Mouse (Mus musculus) lung, postnatal 36 days (tissue): ENCODE results near the gene Pip4k2a.

Source experiments
- DNase-seq: peaks from one replicate; pipeline ENCODE4 v3.0.0; 2022; ENCODE audit warnings: mixed read lengths

Pip4k2a gene

DNA sequence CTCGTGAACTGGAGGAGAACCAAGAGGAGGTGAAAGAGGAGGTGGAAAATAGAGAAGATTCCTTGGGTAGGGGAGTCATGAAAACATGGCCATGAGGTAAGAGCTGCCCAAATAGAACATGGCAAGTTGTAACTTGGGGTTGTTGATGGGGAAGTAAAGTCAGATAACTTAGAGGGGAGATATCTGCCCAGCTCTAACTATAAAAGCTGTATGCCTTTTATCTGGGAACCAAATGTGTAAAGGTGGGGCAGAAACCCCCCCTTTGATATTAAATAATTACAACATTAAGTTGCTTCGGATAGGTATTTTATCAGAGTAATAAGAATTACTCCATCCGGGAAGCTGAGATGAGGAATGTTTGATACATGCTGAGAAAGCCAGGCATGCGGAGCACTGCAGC is 18.9 kb downstream of the Pip4k2a start:
- no peak for DNase-seq

- no peak for DNase-seq
These were observed 20.6 kb downstream of the Pip4k2a start for GRCm38 (mm10) chr2:18977201-18977805.

DNA sequence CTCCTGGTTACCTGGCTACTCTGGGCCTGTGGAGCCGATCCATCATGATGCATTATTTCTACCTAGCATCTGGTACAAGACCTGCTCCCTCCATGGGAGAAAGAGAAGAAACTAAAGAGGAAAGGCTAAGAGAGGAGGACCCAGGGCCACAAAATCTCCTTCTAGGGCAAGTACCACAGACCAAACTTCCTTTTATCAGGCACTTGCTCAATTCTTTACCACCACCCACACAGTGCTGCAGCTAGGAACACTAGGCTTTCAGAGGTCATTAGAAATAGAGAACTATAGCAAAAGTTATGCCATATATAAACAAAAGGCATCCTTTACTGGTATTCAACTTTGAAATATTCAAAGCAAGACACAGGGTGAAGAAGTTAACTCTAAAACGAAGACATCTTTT is 21.8 kb downstream of the Pip4k2a start:
- peak; percentile 63 for DNase-seq

GRCm38 (mm10) chr2:18974882-18975645 is 22.9 kb downstream of the Pip4k2a start:
- DNase-seq: no peak

DNA sequence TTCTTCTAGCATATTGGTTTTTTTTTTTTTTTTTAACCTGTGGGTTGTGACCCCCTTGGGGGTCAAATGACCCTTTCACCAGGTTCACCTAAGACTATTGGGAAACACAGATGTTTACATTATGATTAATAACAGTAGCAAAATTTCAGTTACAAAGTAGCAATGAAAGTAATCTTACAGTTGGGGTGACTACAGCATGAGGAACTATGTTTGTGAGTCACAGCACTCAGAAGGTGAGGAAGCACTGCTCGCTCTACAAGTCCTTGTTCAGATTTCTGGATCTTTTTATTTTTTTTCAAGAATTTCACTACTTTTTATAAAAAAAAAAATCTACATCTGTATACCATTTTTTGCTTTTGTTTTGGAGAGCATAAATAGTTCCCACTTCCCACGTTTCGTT is 26.4 kb downstream of the Pip4k2a start:
- no peak for DNase-seq

DNA sequence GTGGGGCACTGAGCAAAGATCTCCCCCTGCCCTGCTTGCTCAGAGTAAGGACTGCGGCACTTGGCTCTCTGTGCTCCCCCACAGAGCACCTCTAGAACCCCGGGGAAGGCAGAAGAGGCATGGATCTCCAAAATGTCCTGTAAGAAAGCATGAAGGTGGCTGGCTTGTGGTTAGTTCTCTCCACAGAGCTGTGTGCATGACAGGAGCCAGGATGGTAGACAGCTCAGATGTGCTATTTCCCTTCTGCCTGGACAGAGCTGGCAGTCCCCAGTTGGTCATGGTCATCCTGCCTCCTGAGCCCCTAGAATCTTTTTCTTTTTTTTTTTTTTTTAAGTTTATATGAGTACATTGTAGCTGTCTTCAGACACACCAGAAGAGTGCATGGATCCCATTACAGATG is 27.5 kb downstream of the Pip4k2a start:
- DNase-seq: no peak

DNA sequence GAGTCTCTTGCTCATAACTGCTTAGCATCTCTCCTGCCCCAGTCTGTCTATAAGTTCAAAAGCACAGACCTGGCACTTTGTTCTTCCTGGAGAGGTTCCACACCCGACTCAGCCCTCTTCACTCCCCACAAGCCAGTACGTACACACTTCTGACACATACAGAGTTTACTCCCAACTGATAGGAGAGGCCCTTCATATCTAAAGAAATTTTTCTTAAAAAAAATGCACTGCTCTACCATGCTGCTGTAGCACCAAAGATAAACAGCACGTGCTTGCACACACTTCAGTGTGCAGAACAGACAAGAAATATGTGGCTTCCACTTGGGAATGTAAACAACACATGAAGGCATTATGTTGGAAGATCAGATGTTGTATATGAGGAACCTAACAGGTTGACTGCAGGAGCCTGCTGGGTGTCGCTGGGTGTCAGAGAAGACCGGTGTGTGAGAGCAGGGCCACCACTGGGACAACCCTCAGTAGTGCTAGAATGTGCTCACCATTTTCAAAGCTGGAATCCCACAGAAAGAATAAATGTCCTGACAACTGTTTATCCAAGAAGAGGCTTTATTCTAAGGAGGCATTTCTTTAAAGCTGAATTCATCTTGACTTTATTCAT is 28.8 kb downstream of the Pip4k2a start:
- DNase-seq: no peak

DNA sequence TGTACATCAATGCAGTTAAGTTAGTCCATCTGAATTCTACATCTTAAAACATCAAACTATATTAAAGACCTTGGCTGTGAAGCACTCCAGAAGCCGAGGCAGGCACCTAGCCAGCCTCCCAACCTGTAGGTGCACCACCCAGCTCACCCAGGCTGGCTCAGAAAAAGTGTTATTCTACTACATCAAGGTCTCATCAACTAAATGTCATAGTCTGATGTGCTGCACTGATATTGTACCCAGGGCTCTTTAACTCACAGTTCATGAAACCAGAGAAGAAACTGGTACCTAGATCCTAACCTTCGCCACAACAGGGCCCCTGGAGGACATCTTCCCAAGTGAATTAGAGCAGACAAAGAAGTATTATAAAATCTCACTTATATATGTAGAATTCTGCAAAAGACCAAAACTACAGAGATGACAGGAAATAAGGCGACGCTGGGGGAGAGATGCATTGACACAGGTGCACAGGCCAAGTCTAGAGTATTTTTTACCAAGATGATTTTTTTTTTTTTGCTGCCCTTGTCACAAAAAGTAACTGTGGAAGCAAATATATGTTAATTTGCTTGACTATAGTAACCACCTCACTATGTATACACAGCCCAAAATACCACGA is 30.4 kb downstream of the Pip4k2a start:
- DNase-seq: no peak

GRCm38 (mm10) chr2:18966566-18966965 is 31.4 kb downstream of the Pip4k2a start:
- no peak for DNase-seq

DNA sequence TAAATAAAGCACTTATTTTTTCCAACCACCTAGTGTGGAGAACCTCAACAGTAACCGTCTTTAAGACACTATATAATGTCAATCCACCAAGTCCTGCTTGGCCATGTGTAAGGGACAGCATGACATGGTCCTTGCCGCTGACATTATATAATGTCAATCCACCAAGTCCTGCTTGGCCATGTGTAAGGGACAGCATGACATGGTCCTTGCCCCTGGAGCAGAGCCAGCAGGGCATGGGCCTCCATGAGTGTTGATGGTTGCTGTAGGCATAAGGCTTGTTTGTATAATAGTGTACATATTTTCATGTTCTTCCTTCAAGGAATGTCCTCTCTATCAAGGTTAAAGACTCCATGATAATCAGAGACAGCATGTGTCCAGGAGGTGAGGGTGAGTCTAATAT is 32.0 kb downstream of the Pip4k2a start:
- no peak for DNase-seq

DNA sequence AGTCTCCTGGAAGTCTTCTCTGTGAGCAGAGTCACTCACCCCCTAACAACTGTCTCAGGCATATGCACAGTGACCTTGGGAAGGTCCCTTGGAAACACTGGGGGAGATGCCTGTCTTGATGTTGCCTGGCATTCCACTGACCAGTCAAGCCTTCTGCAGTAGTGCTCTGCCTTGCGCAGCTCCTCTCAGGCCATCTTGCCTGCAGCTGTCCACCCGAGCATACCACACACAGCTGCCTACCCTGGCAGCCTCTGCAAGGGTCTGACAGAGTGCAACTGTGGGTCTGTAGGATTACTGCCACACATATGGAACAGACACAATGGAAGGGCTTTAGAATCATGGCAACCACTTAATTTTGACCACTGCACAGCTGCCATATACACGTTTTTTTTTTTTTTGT is 32.8 kb downstream of the Pip4k2a start:
- no peak for DNase-seq

GRCm38 (mm10) chr2:18963286-18964040 is 34.5 kb downstream of the Pip4k2a start:
- no peak for DNase-seq

DNA sequence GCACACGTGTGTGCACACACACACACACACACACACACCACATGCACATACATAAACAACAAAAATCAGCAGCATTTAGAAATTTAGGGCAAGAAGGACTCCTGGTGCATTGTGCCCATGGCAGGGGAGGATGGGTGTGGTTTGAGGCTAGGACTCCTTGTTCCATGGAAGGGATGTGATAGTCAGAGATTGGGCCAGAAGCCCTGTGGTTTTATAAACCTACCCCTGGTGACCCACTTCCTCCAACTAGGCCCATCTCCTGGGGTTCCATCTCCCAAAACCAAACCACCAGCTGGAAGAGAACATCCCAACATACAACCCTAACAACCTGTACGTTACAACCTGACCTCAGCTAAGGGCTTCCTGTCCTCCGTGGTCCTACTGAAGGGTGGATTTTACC is 35.4 kb downstream of the Pip4k2a start:
- DNase-seq: no peak

DNA sequence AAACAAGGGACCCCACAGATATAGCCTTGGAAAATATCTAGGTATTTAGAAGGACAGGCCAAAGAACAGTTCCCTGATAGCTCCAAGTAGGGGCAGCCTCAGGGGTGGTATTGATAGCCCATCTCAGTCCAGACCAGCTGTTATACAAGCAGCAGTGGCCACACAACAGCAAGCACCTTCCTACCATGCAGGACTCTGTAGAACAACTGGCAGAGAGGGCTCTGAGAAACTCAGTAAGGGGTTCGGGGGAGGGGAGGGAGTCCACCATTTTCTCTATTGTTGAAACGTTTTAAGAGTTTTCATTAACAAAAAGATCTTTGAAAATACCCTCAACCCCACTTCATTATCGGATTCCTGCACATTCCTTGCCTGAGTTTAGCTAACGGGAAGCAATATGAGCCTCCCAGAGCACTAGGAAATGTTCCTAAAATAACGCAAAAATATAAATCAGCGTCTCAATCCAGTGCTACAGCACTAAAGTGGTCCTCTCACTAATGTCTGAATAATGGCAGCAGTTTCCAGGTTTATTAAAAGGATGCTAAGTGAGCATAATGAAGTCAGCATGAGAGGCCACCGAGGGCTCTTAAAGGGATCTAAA is 37.5 kb downstream of the Pip4k2a start:
- DNase-seq: no peak

GRCm38 (mm10) chr2:18959558-18959957 is 38.4 kb downstream of the Pip4k2a start:
- no peak for DNase-seq

DNA sequence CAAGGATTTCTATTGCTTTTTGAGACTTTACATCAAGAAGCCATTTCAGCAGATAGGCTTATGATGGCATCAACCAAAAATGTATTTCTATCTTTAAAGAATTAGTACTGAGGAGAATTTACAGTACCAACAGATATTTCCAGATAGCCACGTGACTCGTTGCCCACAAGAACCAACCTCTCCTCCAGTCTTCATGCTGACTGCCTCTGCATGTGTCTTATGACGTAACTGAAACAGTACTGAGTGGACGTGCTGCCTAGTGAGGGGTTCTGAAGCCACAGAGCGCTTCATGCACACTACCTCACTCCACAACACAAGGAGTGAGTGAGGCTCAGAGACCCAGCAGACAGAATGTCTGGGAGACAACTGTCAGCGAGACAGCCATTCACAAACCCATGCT is 38.9 kb downstream of the Pip4k2a start:
- DNase-seq: no peak

- no peak for DNase-seq
These were observed 39.4 kb downstream of the Pip4k2a start for GRCm38 (mm10) chr2:18958501-18958900.

DNA sequence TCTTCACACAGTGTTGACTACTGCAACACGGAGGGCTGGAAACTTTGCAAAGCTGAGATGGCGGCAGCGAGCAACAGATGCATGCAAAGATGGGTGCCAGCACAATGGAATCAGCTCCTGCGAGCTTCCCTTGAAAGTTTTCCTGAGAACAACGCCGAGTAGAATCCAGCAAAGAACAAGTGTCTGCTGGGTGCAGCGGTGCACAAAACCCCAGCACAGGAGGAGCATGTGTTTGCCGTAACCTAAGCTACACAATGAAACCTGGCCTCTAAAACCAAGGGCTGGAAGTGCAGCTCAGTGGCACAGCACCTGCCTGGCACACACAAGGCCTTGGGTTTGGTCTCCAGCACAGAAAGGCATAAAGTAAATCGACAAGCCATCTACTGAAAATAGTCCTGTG is 39.9 kb downstream of the Pip4k2a start:
- no peak for DNase-seq

- no peak for DNase-seq
These were observed 40.5 kb downstream of the Pip4k2a start for GRCm38 (mm10) chr2:18957459-18957858.

GRCm38 (mm10) chr2:18956945-18957344 is 41.0 kb downstream of the Pip4k2a start:
- no peak for DNase-seq

GRCm38 (mm10) chr2:18956424-18956823 is 41.5 kb downstream of the Pip4k2a start:
- DNase-seq: no peak

DNA sequence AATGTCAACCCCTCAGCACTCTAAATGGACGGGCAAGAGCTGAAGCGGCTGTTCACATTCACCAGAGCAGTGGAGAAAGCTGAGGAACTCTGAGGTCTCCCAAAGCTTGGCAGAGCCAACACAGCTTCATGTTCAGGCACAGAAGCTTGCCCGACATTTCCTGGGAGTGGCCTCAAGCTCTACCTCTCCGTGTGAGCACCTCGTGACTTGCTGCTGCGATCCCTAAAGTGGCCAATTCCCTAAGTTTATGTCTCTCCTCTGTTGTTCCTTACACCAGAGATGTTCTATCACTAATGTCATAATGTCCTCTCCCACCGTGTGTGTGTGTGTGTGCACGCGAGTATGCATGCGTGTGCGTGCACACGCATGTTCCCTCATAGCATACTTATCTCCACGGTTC is 42.3 kb downstream of the Pip4k2a start:
- no peak for DNase-seq

- DNase-seq: no peak
These were observed 42.9 kb downstream of the Pip4k2a start for GRCm38 (mm10) chr2:18955022-18955421.
